Mouse (Mus musculus) liver, embryonic 14.5 days (tissue): ENCODE data around the gene Ppp1r14b. TPM values are rescaled to one million over a fixed set of nuclear protein-coding genes. Genes with fewer than 3 reads are reported as not detected.
A peak's percentile ranks its signal among the peaks of the same experiment; 100 is the strongest.

ENCODE experiments used
- ATAC-seq: fragments of 200-750 bp; cut with Nextera tagmentation; 2 replicates; pipeline ENCODE4 v1.8.0; 2017; ENCODE audit warnings: moderate number of reproducible peaks, mild to moderate bottlenecking, moderate library complexity; ENCODE audit not compliant: insufficient read depth
- DNase-seq, 3 experiments: peaks; one replicate each; pipeline ENCODE4 v3.0.0-alpha.2; 2012 to 2013; ENCODE audit warnings: low read depth in 3 of 3, low spot score in 3 of 3
- H3K27ac ChIP-seq: fragments of 300-500 bp; sonication (generic); 2 replicates; pipeline ENCODE4 v1.5.1; 2014; ENCODE audit warnings: moderate library complexity, mild to moderate bottlenecking, control low read depth, inconsistent platforms
- H3K27me3 ChIP-seq: fragments of 300-500 bp; sonication (generic); 2 replicates; pipeline ENCODE4 v1.6.1; 2014; ENCODE audit warnings: mild to moderate bottlenecking, low read length, moderate library complexity; ENCODE audit not compliant: control insufficient read depth, insufficient read depth
- H3K36me3 ChIP-seq: fragments of 300-500 bp; sonication (generic); replicated peaks from 2 replicates; pipeline ENCODE4 v1.6.1; 2014; ENCODE audit warnings: low read depth; ENCODE audit not compliant: control insufficient read depth, insufficient read depth
- H3K4me1 ChIP-seq, 2 experiments: fragments of 200-500 bp in 1 of 2; fragments of 300-500 bp in 1 of 2; sonication (generic) in 1 of 2; replicated peaks; 2 replicates each; pipeline ENCODE4 v1.6.1; 2012 to 2014; ENCODE audit warnings: antibody characterized with exemption in 1 of 2, inconsistent platforms in 1 of 2, low read length in 1 of 2; ENCODE audit not compliant: control insufficient read depth in 2 of 2, insufficient read depth in 2 of 2
- H3K4me2 ChIP-seq: fragments of 300-500 bp; sonication (generic); 2 replicates; pipeline ENCODE4 v1.6.1; 2014; ENCODE audit warnings: low read depth, mild to moderate bottlenecking, control low read depth, moderate library complexity
- H3K4me3 ChIP-seq, 2 experiments: fragments of 200-500 bp in 1 of 2; fragments of 300-500 bp in 1 of 2; sonication (generic) in 1 of 2; 2 replicates each; pipeline ENCODE4 v1.5.1; 2012 to 2014; ENCODE audit warnings: low read depth in 2 of 2, low read length in 2 of 2, mild to moderate bottlenecking in 2 of 2, control low read depth in 1 of 2, inconsistent platforms in 1 of 2, moderate library complexity in 1 of 2; ENCODE audit not compliant: insufficient read depth in 1 of 2
- H3K9ac ChIP-seq: fragments of 300-500 bp; sonication (generic); replicated peaks from 2 replicates; pipeline ENCODE4 v1.6.1; 2014; ENCODE audit warnings: mild to moderate bottlenecking, control low read depth, moderate library complexity
- H3K9me3 ChIP-seq: fragments of 300-500 bp; sonication (generic); 2 replicates; pipeline ENCODE4 v1.6.1; 2016; ENCODE audit warnings: low read length, mixed read lengths; ENCODE audit not compliant: control insufficient read depth
- CTCF ChIP-seq: IDR thresholded peaks from 2 replicates; pipeline ENCODE4 v1.5.1; 2016; ENCODE audit warnings: antibody characterized with exemption, low read depth, control low read depth
- EP300 ChIP-seq: IDR thresholded peaks from 2 replicates; pipeline ENCODE4 v1.6.1; 2016; ENCODE audit warnings: antibody characterized with exemption, low read depth
- WGBS: fragments of 180-500 bp; shearing (Covaris S2); extraction: QIAGEN DNeasy Blood & Tissue Kit; methylation state at CpG from one replicate; pipeline ENCODE4 v1.1.7; 2014; ENCODE audit not compliant: insufficient replicate concordance; 5-methylcytosine and 5-hydroxymethylcytosine counted together
- polyA plus RNA-seq, 2 experiments: library from polyadenylated mRNA; depleted of rRNA in 1 of 2; stranded (reverse) in 1 of 2; unstranded in 1 of 2; fragments of >200 nt; fragmentation: Nextera tagmentation in 1 of 2; extraction: Ambion mirVana in 1 of 2; gene quantifications; 2 replicates each; pipeline versions ENCODE4 v1.2.1 to v1.2.3; 2012 to 2014

Ppp1r14b gene
- polyA plus RNA-seq, 2 experiments = 69.6 to 74.0 TPM

- Histone ChIP-seq H3K27me3 (no peaks in the 10 kb centered on the region), H3K27ac (no peak overlapping the region), H3K4me2 (no peak overlapping the region), H3K4me3 (no peak overlapping the region), H3K9me3 (no peaks in the 10 kb centered on the region), H3K36me3 (peaks cover 16% of the 10 kb centered on the region), H3K4me1 (peaks cover 18 to 22% of the 10 kb centered on the region in 2 experiments), H3K9ac (no peak overlapping the region)
- no peak for DNase-seq
- TF ChIP-seq EP300 = no peak
- no peak for TF ChIP-seq CTCF
- 78% methylated on average over 8 of the region's 8 CpGs for WGBS
- ATAC-seq = no peak
These were observed 19.7 kb downstream of the Ppp1r14b start for GRCm38 (mm10) chr19:6994489-6994888.

GRCm38 (mm10) chr19:6995255-6995991, 20.7 kb downstream of the Ppp1r14b start:
- H3K9me3 ChIP-seq = no peaks in the 10 kb centered on the region
- no peak overlapping the region for H3K27ac ChIP-seq
- DNase-seq = no peak
- no peak for ATAC-seq
- peaks cover 19% of the 10 kb centered on the region for H3K36me3 ChIP-seq
- H3K27me3 ChIP-seq = no peaks in the 10 kb centered on the region
- TF ChIP-seq CTCF (no peak), EP300 (no peak)
- H3K4me3 ChIP-seq = peak overlapping the region; percentile 62 to 67
- WGBS = 42% methylated on average over 21 of the region's 21 CpGs
- H3K4me1 ChIP-seq = peaks cover 18 to 22% of the 10 kb centered on the region in 2 experiments
- peak overlapping the region; percentile 66 for H3K9ac ChIP-seq
- H3K4me2 ChIP-seq = peak overlapping the region; percentile 86

DNA sequence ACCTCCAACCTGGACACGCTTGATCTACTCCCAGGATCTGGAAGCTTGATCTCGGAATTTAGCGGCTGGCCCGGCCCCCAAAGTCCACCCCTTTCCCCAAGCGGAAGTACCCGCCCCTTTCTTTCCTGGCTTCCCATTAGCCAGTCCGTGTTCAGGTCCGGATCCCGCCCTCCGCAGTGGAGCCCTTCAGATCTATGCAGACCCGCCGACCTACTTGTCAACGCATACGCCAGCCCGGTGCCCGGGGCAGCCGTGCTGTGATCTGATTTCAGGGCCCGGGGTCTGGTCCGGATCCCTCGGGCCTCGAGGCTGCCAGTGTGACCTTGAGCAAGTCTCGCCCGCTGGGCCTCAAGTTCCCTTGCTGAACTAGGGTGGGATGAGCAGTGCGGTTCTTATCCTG, 21.2 kb downstream of the Ppp1r14b start, which contains the start of the genes Nudt22 and Trpt1:
Gene Nudt22, minus strand, starts transcription at position 112 of the 400 bp plus-strand sequence.
Gene Trpt1, plus strand, starts transcription at position 126 of the 400 bp plus-strand sequence.
- peaks cover 19% of the 10 kb centered on the region for H3K36me3 ChIP-seq
- peak within 1 kb of the TSS; percentile 66 for H3K9ac ChIP-seq
- no peaks in the 10 kb centered on the region for H3K27me3 ChIP-seq
- H3K4me3 ChIP-seq = peak within 1 kb of the TSS; percentile 62 to 67
- peaks cover 18 to 22% of the 10 kb centered on the region in 2 experiments for H3K4me1 ChIP-seq
- DNase-seq (peak; percentile 76 to 82 (median 78)), ATAC-seq (peak; percentile 58)
- no peak for TF ChIP-seq EP300
- 1% methylated on average over 24 of the region's 24 CpGs for WGBS
- H3K4me2 ChIP-seq = peak within 1 kb of the TSS; percentile 86
- peak within 1 kb of the TSS; percentile 24 for H3K27ac ChIP-seq
- no peaks in the 10 kb centered on the region for H3K9me3 ChIP-seq

GRCm38 (mm10) chr19:6997721-6998290, 23.0 kb downstream of the Ppp1r14b start:
- Histone ChIP-seq H3K27me3 (no peaks in the 10 kb centered on the region), H3K36me3 (peaks cover 34% of the 10 kb centered on the region), H3K4me1 (peaks cover 13% of the 10 kb centered on the region in 2 experiments), H3K9me3 (no peaks in the 10 kb centered on the region), H3K27ac (no peak overlapping the region), H3K9ac (no peak overlapping the region), H3K4me3 (no peak overlapping the region), H3K4me2 (no peak overlapping the region)
- 84% methylated on average over 9 of the region's 9 CpGs for WGBS
- ATAC-seq (no peak), DNase-seq (no peak)
- TF ChIP-seq CTCF = no peak
- TF ChIP-seq EP300 = no peak

DNA sequence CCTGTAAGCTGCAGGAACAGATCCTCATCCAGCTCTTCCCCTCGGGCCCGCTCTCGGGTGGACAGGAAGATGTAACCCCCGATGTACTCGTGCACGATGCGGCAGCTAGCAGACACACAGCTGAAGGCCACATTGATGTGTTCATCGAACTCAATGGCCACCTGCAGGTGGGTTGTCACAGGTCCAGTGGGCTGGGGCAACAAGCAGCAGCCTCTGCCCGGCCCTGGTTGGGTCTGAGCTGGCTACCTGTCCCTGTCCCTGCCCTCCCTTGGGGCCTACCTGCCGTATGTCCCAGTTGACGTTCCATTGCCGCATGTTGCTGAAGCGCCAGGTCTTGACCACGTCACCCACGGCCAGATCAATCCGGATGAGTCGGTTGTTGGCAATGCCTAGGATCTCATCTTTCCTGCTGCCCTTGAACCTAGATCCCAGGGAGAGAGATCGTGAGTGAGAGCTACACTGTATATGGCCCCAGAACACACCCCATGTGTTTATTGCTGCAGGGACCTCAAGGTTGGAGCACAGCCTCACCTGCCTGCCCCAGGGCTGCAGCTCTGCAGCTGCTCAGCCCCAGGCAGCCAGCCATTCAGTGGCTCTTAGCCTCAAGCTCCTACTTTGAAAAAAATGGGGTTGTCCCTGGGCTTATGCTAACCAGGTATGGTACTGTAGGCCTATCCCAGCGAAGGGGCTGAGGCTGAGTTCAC, 24.7 kb downstream of the Ppp1r14b start:
- Histone ChIP-seq H3K4me2 (no peak overlapping the region), H3K9me3 (no peaks in the 10 kb centered on the region), H3K4me3 (no peak overlapping the region), H3K9ac (no peak overlapping the region), H3K27me3 (no peaks in the 10 kb centered on the region), H3K4me1 (peaks cover 8% of the 10 kb centered on the region in 2 experiments), H3K36me3 (peaks cover 34% of the 10 kb centered on the region), H3K27ac (no peak overlapping the region)
- DNase-seq = no peak
- ATAC-seq = no peak
- TF ChIP-seq EP300 = no peak
- no peak for TF ChIP-seq CTCF
- 83% methylated on average over 19 of the region's 19 CpGs for WGBS
